Mouse (Mus musculus): Measurements from ENCODE around the gene Gpr173. TPM values are rescaled to one million over a fixed set of nuclear protein-coding genes. Genes with fewer than 3 reads are reported as not detected.

The Gpr173 gene
- polyA plus RNA-seq (2014; fragmentation: Illumina TruSeq; extraction: RNeasy Lipid Tissue Mini Kit (QIAGEN cat#74804); ENCODE audit: low read depth, low replicate concordance): not detected

DNA sequence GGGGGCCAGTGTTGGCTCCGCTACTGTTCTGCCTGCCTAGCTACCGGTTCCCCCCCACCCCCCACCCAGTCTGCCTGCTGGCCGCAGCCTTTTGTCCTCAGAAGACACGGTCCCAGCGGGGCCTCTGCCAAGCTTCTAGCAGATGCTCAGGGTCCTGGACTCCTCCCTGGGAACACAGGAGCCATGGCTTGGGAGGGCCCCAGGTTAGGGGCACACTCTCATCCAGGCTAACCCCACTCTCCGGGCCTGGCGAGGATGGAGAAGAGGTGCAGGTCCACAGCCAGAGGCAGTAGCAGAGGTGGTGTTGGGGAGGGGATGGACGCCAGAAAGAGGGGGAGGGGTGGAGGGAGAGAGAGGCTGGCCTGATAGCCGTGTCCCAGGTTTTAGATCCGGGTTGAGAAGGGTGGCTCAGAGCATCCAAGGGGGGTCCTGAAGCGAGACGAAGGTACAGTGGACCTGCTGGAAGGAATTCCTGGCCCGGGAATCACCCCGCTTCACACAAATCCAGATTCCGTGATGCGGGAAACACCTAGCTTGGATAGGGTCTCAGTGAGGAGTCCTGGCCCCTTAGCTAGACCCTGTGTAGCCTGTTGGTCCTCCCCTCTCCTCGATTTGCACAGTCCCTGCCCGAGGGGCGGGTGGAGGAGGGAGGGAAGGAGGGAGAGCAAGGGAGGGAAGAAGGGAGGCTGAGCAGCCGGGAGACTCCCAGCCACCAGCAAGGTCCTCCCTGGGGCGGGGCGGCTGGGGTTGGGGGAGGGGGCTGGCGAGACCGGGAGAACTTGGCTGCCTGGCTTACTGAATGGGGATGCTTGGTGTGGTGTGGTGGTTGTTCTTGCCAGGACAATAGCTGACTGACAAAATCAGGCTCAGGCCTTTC lies at the start of gene Gpr173:
TSS of gene Gpr173 (minus strand) at position 308 of the 877 bp plus-strand sequence.

GRCm38 (mm10) chrX:152342358-152342901 lies 26.1 kb downstream of the Gpr173 start, which contains the start of gene Tspyl2:
Tspyl2 (minus strand) TSS chrX:152342425.

GRCm38 (mm10) chrX:152326996-152327688 lies 41.4 kb downstream of the Gpr173 start, which contains the start of gene Kantr:
Kantr (minus strand) TSS chrX:152327495.

Other genes with a start within 250 kb of the Gpr173 start
- gene Iqsec2, start 224.4 kb downstream of the Gpr173 start, polyA plus RNA-seq (2014; fragmentation: Illumina TruSeq; extraction: RNeasy Lipid Tissue Mini Kit (QIAGEN cat#74804); ENCODE audit: low read depth, low replicate concordance): 1.4 TPM
- gene Kdm5c, start 135.7 kb downstream of the Gpr173 start, polyA plus RNA-seq (2014; fragmentation: Illumina TruSeq; extraction: RNeasy Lipid Tissue Mini Kit (QIAGEN cat#74804); ENCODE audit: low read depth, low replicate concordance): 6.8 TPM
- 4.9 TPM for gene Kantr, start 41.2 kb downstream of the Gpr173 start, polyA plus RNA-seq (2014; fragmentation: Illumina TruSeq; extraction: RNeasy Lipid Tissue Mini Kit (QIAGEN cat#74804); ENCODE audit: low read depth, low replicate concordance)
- gene Tspyl2, start 26.3 kb downstream of the Gpr173 start, polyA plus RNA-seq (2014; fragmentation: Illumina TruSeq; extraction: RNeasy Lipid Tissue Mini Kit (QIAGEN cat#74804); ENCODE audit: low read depth, low replicate concordance): 5.1 TPM
- not detected for gene Cldn34a, start 194.6 kb upstream of the Gpr173 start, polyA plus RNA-seq (2014; fragmentation: Illumina TruSeq; extraction: RNeasy Lipid Tissue Mini Kit (QIAGEN cat#74804); ENCODE audit: low read depth, low replicate concordance)